26 mouse cellular contexts compared by ENCODE assay signal in genomic region chr4:97788537-97788936, GRCm38 (mm10). TPM values are rescaled to one million over a fixed set of nuclear protein-coding genes. Genes with fewer than 3 reads are reported as not detected.
A peak's percentile ranks its signal among the peaks of the same experiment; 100 is the strongest.
DNase-seq lines count a peak whose midpoint lies in the region; ATAC-seq and TF ChIP-seq lines count a peak whose summit lies in the region.
"Had no signal": no experiment of that assay in that cellular context is flagged by ENCODE, and none has a peak within 500 bp of the region (broad histone marks: within the 10 kb centered on the region; RNA-seq: fewer than 3 reads in every experiment).

No protein-coding gene starts in this region.

- no peak for DNase-seq in forebrain, embryonic 14.5 days (ENCODE audit: low spot score)
- DNase-seq in forebrain, embryonic 11.5 days (ENCODE audit: low spot score): no peak
- no peak for DNase-seq in heart, adult 8-10 months (ENCODE audit: low spot score)
- DNase-seq in layer of hippocampus, adult 2 months (ENCODE audit: low spot score in 2 of 2): no peak
- DNase-seq in layer of hippocampus, postnatal 10 days (ENCODE audit: low spot score in 2 of 2): no peak
- peak; percentile 55 for DNase-seq in brain, embryonic 14.5 days (ENCODE audit: low read depth)
- no peak for DNase-seq in adrenal gland, adult 2 months
- DNase-seq: adrenal gland, postnatal 36 days; cerebellum, adult 11 months; cerebellum, postnatal 14 days; kidney, adult 18-20 months; kidney, postnatal 4 days; layer of hippocampus, adult 9-11 months; liver; thymus, adult 18-20 months; thymus, postnatal 36 days had no signal

- no peak overlapping the region for H3K9ac ChIP-seq in forebrain, embryonic 14.5 days (ENCODE audit: low read length)
- H3K9ac ChIP-seq in forebrain, embryonic 11.5 days (ENCODE audit: low read length): no peak overlapping the region
- no peak overlapping the region for H3K9ac ChIP-seq in heart, embryonic 16.5 days (ENCODE audit: low read length)
- H3K9ac ChIP-seq: embryonic facial prominence, embryonic 12.5 days; liver, embryonic 15.5 days; lung, embryonic 15.5 days had no signal

- no peaks in the 10 kb centered on the region for H3K27me3 ChIP-seq in forebrain, embryonic 14.5 days (replicated peaks; ENCODE audit: control insufficient read depth, insufficient read depth, low read length)
- H3K27me3 ChIP-seq in forebrain, embryonic 11.5 days (ENCODE audit: control insufficient read depth, insufficient read depth, low read length): no peaks in the 10 kb centered on the region; the same call in 1 of the 2 replicates
- no peaks in the 10 kb centered on the region for H3K27me3 ChIP-seq in heart, embryonic 16.5 days (ENCODE audit: control insufficient read depth, insufficient read depth, low read length)
- H3K27me3 ChIP-seq: embryonic facial prominence, embryonic 12.5 days; lung, embryonic 15.5 days had no signal

- no peak overlapping the region for H3K4me3 ChIP-seq in forebrain, embryonic 14.5 days (ENCODE audit: low read depth, low read length)
- no peak overlapping the region for H3K4me3 ChIP-seq in forebrain, embryonic 11.5 days (ENCODE audit: low read depth, low read length)
- H3K4me3 ChIP-seq in heart, embryonic 16.5 days (ENCODE audit: low read length): no peak overlapping the region
- H3K4me3 ChIP-seq in layer of hippocampus, adult 2 months: peak overlapping the region; percentile 30
- H3K4me3 ChIP-seq: embryonic facial prominence, embryonic 12.5 days; limb, embryonic 10.5 days; liver, embryonic 15.5 days; lung, embryonic 15.5 days; myocyte had no signal

- peaks cover 35% of the 10 kb centered on the region for H3K4me1 ChIP-seq in forebrain, embryonic 14.5 days (ENCODE audit: control insufficient read depth, insufficient read depth, low read length)
- peaks cover 2% of the 10 kb centered on the region; the same call in 1 of the 2 replicates for H3K4me1 ChIP-seq in forebrain, embryonic 11.5 days (replicated peaks; ENCODE audit: control insufficient read depth, insufficient read depth, low read length)
- peaks cover 10% of the 10 kb centered on the region; the same call in 1 of the 2 replicates for H3K4me1 ChIP-seq in heart, embryonic 16.5 days (ENCODE audit: control insufficient read depth, insufficient read depth, low read length)
- H3K4me1 ChIP-seq: limb, embryonic 10.5 days; liver, embryonic 15.5 days had no signal

- peak overlapping the region; percentile 15; the same call in 1 of the 2 replicates for H3K4me2 ChIP-seq in forebrain, embryonic 14.5 days (ENCODE audit: low read length)
- no peak overlapping the region for H3K4me2 ChIP-seq in forebrain, embryonic 11.5 days (ENCODE audit: low read depth, low read length, severe bottlenecking)
- H3K4me2 ChIP-seq in heart, embryonic 16.5 days (ENCODE audit: low read depth, low read length): no peak overlapping the region
- H3K4me2 ChIP-seq: embryonic facial prominence, embryonic 12.5 days; liver, embryonic 15.5 days; lung, embryonic 15.5 days had no signal

- no peak for TF ChIP-seq POLR2A in brain, embryonic 14.5 days (IDR thresholded peaks at IDR 0.05; ENCODE audit: borderline replicate concordance, extremely low read depth, insufficient read depth, insufficient read length, poor library complexity, severe bottlenecking)

- H3K27ac ChIP-seq in forebrain, embryonic 14.5 days (ENCODE audit: low read depth, low read length): 0 out of 2 replicates have a peak overlapping the region, but pooled peaks have one; percentile 15
- no peak overlapping the region for H3K27ac ChIP-seq in forebrain, embryonic 11.5 days (ENCODE audit: low read depth, low read length)
- H3K27ac ChIP-seq in heart, embryonic 16.5 days (ENCODE audit: low read length): peak overlapping the region; percentile 31; the same call in 1 of the 2 replicates
- peak overlapping the region; percentile 98 for H3K27ac ChIP-seq in layer of hippocampus, adult 2 months
- H3K27ac ChIP-seq: embryonic facial prominence, embryonic 12.5 days; limb, embryonic 10.5 days; liver, embryonic 15.5 days; lung, embryonic 15.5 days; macrophage had no signal

- H3K9me3 ChIP-seq in forebrain, embryonic 14.5 days (replicated peaks; ENCODE audit: control insufficient read depth, low read length): no peaks in the 10 kb centered on the region
- no peaks in the 10 kb centered on the region for H3K9me3 ChIP-seq in forebrain, embryonic 11.5 days (ENCODE audit: control insufficient read depth, low read length)
- H3K9me3 ChIP-seq in heart, embryonic 16.5 days (replicated peaks; ENCODE audit: control insufficient read depth, low read length): no peaks in the 10 kb centered on the region
- H3K9me3 ChIP-seq: embryonic facial prominence, embryonic 12.5 days; limb, embryonic 10.5 days; liver, embryonic 15.5 days; lung, embryonic 15.5 days had no signal

- WGBS in forebrain, embryonic 14.5 days: 38% methylated on average over 4 of the region's 4 CpGs
- 76% methylated on average over 4 of the region's 4 CpGs for WGBS in forebrain, embryonic 11.5 days
- 68% methylated on average over 4 of the region's 4 CpGs for WGBS in heart, embryonic 16.5 days

- peaks cover 18% of the 10 kb centered on the region for H3K36me3 ChIP-seq in forebrain, embryonic 14.5 days (ENCODE audit: control insufficient read depth, insufficient read depth, low read length)
- peaks cover 1% of the 10 kb centered on the region; the same call in 1 of the 2 replicates for H3K36me3 ChIP-seq in forebrain, embryonic 11.5 days (ENCODE audit: control insufficient read depth, insufficient read depth, low read length)
- H3K36me3 ChIP-seq in heart, embryonic 16.5 days (ENCODE audit: control insufficient read depth, insufficient read depth): peaks cover 21% of the 10 kb centered on the region

- no peak for ATAC-seq in forebrain, embryonic 14.5 days
- ATAC-seq in forebrain, embryonic 11.5 days (replicated peaks; ENCODE audit: low FRiP score): no peak
- ATAC-seq in heart, embryonic 16.5 days (replicated peaks; ENCODE audit: extremely low read depth, insufficient read depth, low FRiP score): no peak
- ATAC-seq: midbrain, embryonic 16.5 days had no signal

- TF ChIP-seq CTCF in layer of hippocampus, adult 2 months (conservative IDR thresholded peaks at IDR 0.05): no peak
- no peak for TF ChIP-seq CTCF in brain, embryonic 14.5 days (IDR thresholded peaks at IDR 0.05; ENCODE audit: borderline replicate concordance, extremely low read depth, insufficient read depth, insufficient read length)

RNA-seq across cellular contexts. Expression of gene E130114P18Rik, which starts 10.7 kb away (rescaled TPM):
- polyA plus RNA-seq in forebrain, embryonic 14.5 days (2014; fragmentation: Nextera tagmentation; extraction: Ambion mirVana): 48.7 and 62.9 TPM in 2 replicates
- 45.7 and 46.4 TPM in 2 replicates for polyA plus RNA-seq in forebrain, embryonic 11.5 days (2014; fragmentation: Nextera tagmentation; extraction: Ambion mirVana)
- 0.47 and 0.75 TPM in 2 replicates for polyA plus RNA-seq in heart, embryonic 16.5 days (2015; fragmentation: Nextera tagmentation; extraction: Ambion mirVana)
- total RNA-seq in heart, adult 8-10 months (2022): under 1 TPM in 2 of 4 experiments, not detected in 2; 0.23 to 0.41 TPM
- 1 to 10 TPM; 7.1 to 7.9 TPM for total RNA-seq in layer of hippocampus, adult 2 months (2021)
- 10 to 100 TPM; 10.0 to 10.2 TPM for total RNA-seq in layer of hippocampus, postnatal 10 days (2021)
- 19.7 and 31.1 TPM in 2 replicates for polyA plus RNA-seq in brain, embryonic 14.5 days (2012; rRNA removed)
- not detected for total RNA-seq in adrenal gland, adult 2 months (2021)
- 0.07 TPM in 1 of 2 replicates, not detected in the other for polyA plus RNA-seq in adrenal gland, adult 2 months (2012; rRNA removed)
- total RNA-seq: adrenal gland, postnatal 36 days; ES-E14 had no signal
- polyA plus RNA-seq: macrophage; myocyte; small intestine, adult 2 months had no signal

RNA-seq across cellular contexts. Expression of gene Nfia, which starts 16.0 kb away (rescaled TPM):
- polyA plus RNA-seq in forebrain, embryonic 14.5 days (2014; fragmentation: Nextera tagmentation; extraction: Ambion mirVana): 71.5 and 85.9 TPM in 2 replicates
- 39.5 and 45.4 TPM in 2 replicates for polyA plus RNA-seq in forebrain, embryonic 11.5 days (2014; fragmentation: Nextera tagmentation; extraction: Ambion mirVana)
- 37.3 and 42.0 TPM in 2 replicates for polyA plus RNA-seq in heart, embryonic 16.5 days (2015; fragmentation: Nextera tagmentation; extraction: Ambion mirVana)
- 100 to 1,000 TPM; 109 to 137 (median 121) TPM for total RNA-seq in heart, adult 8-10 months (2022)
- 100 to 1,000 TPM; 113 to 115 TPM for total RNA-seq in layer of hippocampus, adult 2 months (2021)
- total RNA-seq in layer of hippocampus, postnatal 10 days (2021): 100 to 1,000 TPM; 118 to 135 TPM
- 54.5 and 56.0 TPM in 2 replicates for polyA plus RNA-seq in brain, embryonic 14.5 days (2012; rRNA removed)
- 100 to 1,000 TPM; 132 to 174 TPM for total RNA-seq in adrenal gland, adult 2 months (2021)
- polyA plus RNA-seq in adrenal gland, adult 2 months (2012; rRNA removed): 60.7 and 83.3 TPM in 2 replicates

Comparison
In these comparisons a context has a peak if more than half of its experiments do, and no peak if none do; other contexts are left out.
1. RNA of gene E130114P18Rik, which starts 10.7 kb away (polyA plus RNA-seq): 48.7 to 62.9 TPM in forebrain, embryonic 14.5 days, 45.7 to 46.4 TPM in forebrain, embryonic 11.5 days and 19.7 to 31.1 TPM in brain, embryonic 14.5 days; 0.47 to 0.75 TPM in heart, embryonic 16.5 days and 0.07 TPM in adrenal gland, adult 2 months; every median in the first group is over 10 times any median in the second.